Mouse (Mus musculus): ENCODE results near the gene Olfr206. TPM values are rescaled to one million over a fixed set of nuclear protein-coding genes. Genes with fewer than 3 reads are reported as not detected.
"Not testable (repeated sequence)": the region's sequence is repeated elsewhere in the genome, so short reads cannot be mapped to it uniquely, and the experiment has no call there.

The Olfr206 gene
- not detected in 2 replicates for polyA plus RNA-seq (2014; fragmentation: Nextera tagmentation; extraction: Ambion mirVana)

DNA sequence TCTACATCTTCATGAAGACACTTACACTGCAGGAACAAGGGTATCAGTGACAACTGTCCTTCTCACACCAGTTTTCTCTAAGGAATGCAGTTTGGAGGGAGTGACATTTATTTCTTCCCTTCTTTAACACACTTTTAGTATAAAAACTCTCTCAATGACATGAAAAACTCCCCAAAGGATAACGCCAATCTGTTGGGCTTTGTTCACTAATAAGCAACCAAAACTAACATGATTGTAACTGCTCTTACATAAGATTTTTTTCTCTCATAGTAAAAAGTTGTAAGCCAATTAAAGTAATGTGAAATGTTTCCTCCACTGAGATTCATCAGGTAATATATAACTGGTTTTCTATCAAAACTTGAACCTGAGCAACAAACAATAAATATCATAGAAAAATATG is at the start of gene Olfr206:
TSS of gene Olfr206 (minus strand) at position 101 of the 400 bp plus-strand sequence.
- DNase-seq (ENCODE audit: low spot score) (no peak), ATAC-seq (ENCODE audit: insufficient number of reproducible peaks, low FRiP score, low TSS enrichment, low read depth) (no peak)
- WGBS = 87% methylated on average over 1 of the region's 1 CpGs

DNA sequence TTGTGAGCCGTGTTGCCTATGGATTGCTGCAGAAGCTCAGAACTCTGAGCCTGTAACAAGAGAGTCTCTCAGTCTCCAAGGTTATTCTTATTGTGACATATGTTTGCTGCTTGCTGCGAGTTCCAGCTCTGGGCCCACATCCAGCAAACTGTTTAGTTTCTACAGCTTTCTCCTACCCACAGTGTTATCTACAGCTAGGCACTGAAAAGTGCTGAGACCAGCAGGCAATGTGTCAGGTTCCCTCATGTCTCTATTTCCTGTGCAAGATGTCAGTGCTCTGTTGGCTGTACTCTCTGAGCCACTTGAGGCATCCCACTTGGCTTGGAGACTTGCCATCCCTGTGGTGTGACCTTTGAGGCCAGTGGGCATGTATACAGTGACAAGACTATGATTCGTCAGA is 44.3 kb upstream of the Olfr206 start:
- H3K27ac ChIP-seq (replicated peaks; ENCODE audit: low read depth, low read length) = no peak overlapping the region
- ATAC-seq (ENCODE audit: insufficient number of reproducible peaks, low FRiP score, low TSS enrichment, low read depth) (no peak), DNase-seq (ENCODE audit: low spot score) (no peak)
- H3K9me3 ChIP-seq (ENCODE audit: control insufficient read depth, low read length) = no peaks in the 10 kb centered on the region
- no peak overlapping the region for H3K4me2 ChIP-seq (ENCODE audit: low read depth, severe bottlenecking)
- 83% methylated on average over 3 of the region's 3 CpGs for WGBS
- no peaks in the 10 kb centered on the region for H3K4me1 ChIP-seq (ENCODE audit: control insufficient read depth, insufficient read depth, low read length)
- H3K27me3 ChIP-seq (ENCODE audit: control insufficient read depth, insufficient read depth, low read length) = no peaks in the 10 kb centered on the region
- no peak overlapping the region for H3K4me3 ChIP-seq (ENCODE audit: low read depth, low read length)
- H3K9ac ChIP-seq (ENCODE audit: low read length) = no peak overlapping the region
- H3K36me3 ChIP-seq (ENCODE audit: control insufficient read depth, insufficient read depth, low read length) = no peaks in the 10 kb centered on the region

More for the DNA sequence above, at the start of gene Olfr206:
- H3K9me3 ChIP-seq (ENCODE audit: control insufficient read depth, low read length) = no peaks in the 10 kb centered on the region
- no peak within 1 kb of the TSS for H3K4me2 ChIP-seq (ENCODE audit: low read depth, severe bottlenecking)
- H3K36me3 ChIP-seq (ENCODE audit: control insufficient read depth, insufficient read depth, low read length) = no peaks in the 10 kb centered on the region
- H3K27ac ChIP-seq (replicated peaks; ENCODE audit: low read depth, low read length) = no peak within 1 kb of the TSS
- H3K4me3 ChIP-seq (ENCODE audit: low read depth, low read length) = no peak within 1 kb of the TSS
- H3K9ac ChIP-seq (ENCODE audit: low read length) = no peak within 1 kb of the TSS
- no peaks in the 10 kb centered on the region for H3K27me3 ChIP-seq (ENCODE audit: control insufficient read depth, insufficient read depth, low read length)
- no peaks in the 10 kb centered on the region for H3K4me1 ChIP-seq (ENCODE audit: control insufficient read depth, insufficient read depth, low read length)

DNA sequence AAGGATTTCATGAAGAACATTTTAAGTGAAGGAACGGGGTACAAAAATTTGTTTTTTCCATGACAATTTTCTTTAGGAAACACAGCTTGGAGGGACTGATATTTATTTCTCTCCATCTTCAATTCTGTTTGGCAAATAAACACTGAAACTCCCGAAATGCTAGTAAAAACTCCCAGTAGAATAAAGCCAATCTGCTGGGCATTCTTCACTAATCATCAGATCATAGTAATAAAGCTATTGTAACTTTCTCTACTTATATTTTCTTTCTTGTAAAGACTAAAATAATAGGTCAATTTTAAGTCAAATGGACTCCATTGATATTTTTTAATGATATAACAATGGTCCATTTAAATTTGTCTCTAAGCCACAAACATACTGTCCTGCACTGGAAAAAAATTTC is 14.8 kb upstream of the Olfr206 start, which contains the start of gene Olfr209:
TSS of gene Olfr209 (minus strand) at position 101 of the 400 bp plus-strand sequence.
- WGBS = 85% methylated on average over 2 of the region's 2 CpGs
- Histone ChIP-seq H3K9me3 (ENCODE audit: control insufficient read depth, low read length) (no peaks in the 10 kb centered on the region), H3K27ac (replicated peaks; ENCODE audit: low read depth, low read length) (no peak within 1 kb of the TSS), H3K4me1 (ENCODE audit: control insufficient read depth, insufficient read depth, low read length) (no peaks in the 10 kb centered on the region), H3K9ac (ENCODE audit: low read length) (no peak within 1 kb of the TSS), H3K27me3 (ENCODE audit: control insufficient read depth, insufficient read depth, low read length) (no peaks in the 10 kb centered on the region), H3K36me3 (ENCODE audit: control insufficient read depth, insufficient read depth, low read length) (no peaks in the 10 kb centered on the region), H3K4me2 (ENCODE audit: low read depth, severe bottlenecking) (no peak within 1 kb of the TSS), H3K4me3 (ENCODE audit: low read depth, low read length) (no peak within 1 kb of the TSS)
- DNase-seq (ENCODE audit: low spot score) = no peak
- ATAC-seq (ENCODE audit: insufficient number of reproducible peaks, low FRiP score, low TSS enrichment, low read depth) = no peak

DNA sequence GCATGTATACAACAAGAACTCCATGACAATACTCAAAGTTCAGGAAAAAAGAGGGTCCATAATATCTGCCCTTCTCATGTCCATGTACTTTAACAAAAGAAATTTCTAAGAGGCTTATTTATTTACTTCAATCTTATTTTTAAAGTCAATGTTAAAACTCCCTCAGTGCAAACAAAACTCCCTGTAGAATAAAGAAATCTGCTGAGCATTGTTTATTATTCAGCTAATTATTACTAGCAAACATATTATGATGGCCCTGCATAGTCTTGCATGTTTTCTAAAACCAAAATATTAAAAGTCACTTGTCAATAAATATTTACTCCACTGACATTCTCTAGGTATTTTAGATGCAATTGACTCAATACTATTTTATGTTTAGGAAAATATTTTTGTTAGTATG is 18.0 kb downstream of the Olfr206 start, which contains the start of gene Olfr205:
TSS of gene Olfr205 (minus strand) at position 101 of the 400 bp plus-strand sequence.
- no peaks in the 10 kb centered on the region for H3K9me3 ChIP-seq (ENCODE audit: control insufficient read depth, low read length)
- no peak within 1 kb of the TSS for H3K9ac ChIP-seq (ENCODE audit: low read length)
- no peak within 1 kb of the TSS for H3K4me3 ChIP-seq (ENCODE audit: low read depth, low read length)
- H3K27me3 ChIP-seq (ENCODE audit: control insufficient read depth, insufficient read depth, low read length) = no peaks in the 10 kb centered on the region
- H3K4me1 ChIP-seq (ENCODE audit: control insufficient read depth, insufficient read depth, low read length) = no peaks in the 10 kb centered on the region
- H3K4me2 ChIP-seq (ENCODE audit: low read depth, severe bottlenecking) = no peak within 1 kb of the TSS
- DNase-seq (ENCODE audit: low spot score) (no peak), ATAC-seq (ENCODE audit: insufficient number of reproducible peaks, low FRiP score, low TSS enrichment, low read depth) (no peak)
- no peaks in the 10 kb centered on the region for H3K36me3 ChIP-seq (ENCODE audit: control insufficient read depth, insufficient read depth, low read length)
- H3K27ac ChIP-seq (replicated peaks; ENCODE audit: low read depth, low read length) = no peak within 1 kb of the TSS

DNA sequence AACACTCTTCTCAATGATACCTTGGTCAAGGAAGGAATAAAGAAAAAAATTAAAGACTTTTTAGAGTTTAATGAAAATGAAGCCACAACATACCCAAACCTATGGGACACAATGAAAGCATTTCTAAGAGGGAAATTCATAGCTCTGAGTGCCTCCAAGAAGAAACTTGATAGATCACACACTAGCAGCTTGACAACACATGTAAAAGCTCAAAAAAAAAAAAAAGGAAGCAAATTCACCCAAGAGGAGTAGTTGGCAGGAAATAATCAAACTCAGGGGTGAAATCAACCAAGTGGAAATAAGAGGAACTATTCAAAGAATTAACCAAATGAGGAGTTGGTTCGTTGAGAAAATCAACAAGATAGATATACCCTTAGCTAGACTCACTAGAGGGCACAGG is 25.8 kb downstream of the Olfr206 start:
- not testable (repeated sequence) for H3K27me3 ChIP-seq (ENCODE audit: control insufficient read depth, insufficient read depth, low read length); H3K4me1 ChIP-seq (ENCODE audit: control insufficient read depth, insufficient read depth, low read length); H3K9me3 ChIP-seq (ENCODE audit: control insufficient read depth, low read length); H3K4me3 ChIP-seq (ENCODE audit: low read depth, low read length); H3K4me2 ChIP-seq (ENCODE audit: low read depth, severe bottlenecking); H3K36me3 ChIP-seq (ENCODE audit: control insufficient read depth, insufficient read depth, low read length); ATAC-seq (ENCODE audit: insufficient number of reproducible peaks, low FRiP score, low TSS enrichment, low read depth); H3K9ac ChIP-seq (ENCODE audit: low read length); H3K27ac ChIP-seq (replicated peaks; ENCODE audit: low read depth, low read length); DNase-seq (ENCODE audit: low spot score)
- WGBS = 69% methylated on average over 1 of the region's 1 CpGs

DNA sequence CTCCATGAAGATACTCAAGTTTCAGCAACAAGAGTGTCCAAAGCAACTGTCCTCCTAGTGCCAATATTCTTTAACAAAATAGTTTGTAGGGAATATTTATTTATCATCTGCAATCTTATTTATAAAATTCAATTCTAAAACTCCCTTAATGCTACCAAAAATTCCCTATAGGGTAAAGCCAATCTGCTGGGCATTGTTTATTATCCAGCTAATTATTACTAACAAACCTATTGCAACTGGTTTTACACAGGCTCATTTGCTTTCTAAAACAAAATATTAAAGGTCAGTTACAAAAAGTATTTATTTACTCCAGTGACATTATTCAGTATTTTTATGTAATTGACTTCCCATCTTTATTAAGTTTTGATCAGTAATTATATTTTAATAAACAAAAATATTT is 30.9 kb downstream of the Olfr206 start, which contains the start of gene Olfr204:
TSS of gene Olfr204 (minus strand) at position 101 of the 400 bp plus-strand sequence.
- Histone ChIP-seq H3K27ac (replicated peaks; ENCODE audit: low read depth, low read length) (no peak within 1 kb of the TSS), H3K27me3 (ENCODE audit: control insufficient read depth, insufficient read depth, low read length) (no peaks in the 10 kb centered on the region), H3K4me3 (ENCODE audit: low read depth, low read length) (no peak within 1 kb of the TSS), H3K4me2 (ENCODE audit: low read depth, severe bottlenecking) (no peak within 1 kb of the TSS), H3K36me3 (ENCODE audit: control insufficient read depth, insufficient read depth, low read length) (no peaks in the 10 kb centered on the region), H3K9ac (ENCODE audit: low read length) (no peak within 1 kb of the TSS), H3K9me3 (ENCODE audit: control insufficient read depth, low read length) (no peaks in the 10 kb centered on the region), H3K4me1 (ENCODE audit: control insufficient read depth, insufficient read depth, low read length) (no peaks in the 10 kb centered on the region)
- no peak for ATAC-seq (ENCODE audit: insufficient number of reproducible peaks, low FRiP score, low TSS enrichment, low read depth)
- DNase-seq (ENCODE audit: low spot score) = no peak

DNA sequence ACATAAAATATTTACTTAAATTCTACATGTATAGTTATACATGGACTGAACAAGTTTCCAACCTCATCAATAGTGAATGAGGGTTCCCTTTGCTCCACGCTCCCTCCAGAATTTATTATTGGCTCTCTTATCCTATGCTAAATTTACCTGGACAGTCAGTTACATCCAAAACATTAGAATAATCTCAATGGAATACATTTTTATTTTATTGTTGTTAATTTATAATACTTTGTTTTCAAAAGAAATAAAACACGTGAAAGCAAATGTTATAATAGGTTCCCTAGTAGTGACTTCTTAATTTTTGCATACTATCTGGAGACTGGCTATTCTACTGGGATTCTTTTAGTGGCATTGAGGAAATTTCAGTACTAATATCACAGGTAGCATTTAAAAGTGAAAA is 50.5 kb downstream of the Olfr206 start, which contains the start of gene Olfr203:
TSS of gene Olfr203 (plus strand) at position 301 of the 400 bp plus-strand sequence.
- Histone ChIP-seq H3K27ac (replicated peaks; ENCODE audit: low read depth, low read length) (no peak within 1 kb of the TSS), H3K9me3 (ENCODE audit: control insufficient read depth, low read length) (no peaks in the 10 kb centered on the region), H3K36me3 (ENCODE audit: control insufficient read depth, insufficient read depth, low read length) (no peaks in the 10 kb centered on the region), H3K9ac (ENCODE audit: low read length) (no peak within 1 kb of the TSS), H3K4me2 (ENCODE audit: low read depth, severe bottlenecking) (no peak within 1 kb of the TSS), H3K4me1 (ENCODE audit: control insufficient read depth, insufficient read depth, low read length) (no peaks in the 10 kb centered on the region), H3K27me3 (ENCODE audit: control insufficient read depth, insufficient read depth, low read length) (no peaks in the 10 kb centered on the region), H3K4me3 (ENCODE audit: low read depth, low read length) (no peak within 1 kb of the TSS)
- no peak for DNase-seq (ENCODE audit: low spot score)
- ATAC-seq (ENCODE audit: insufficient number of reproducible peaks, low FRiP score, low TSS enrichment, low read depth) = no peak
- WGBS = 85% methylated on average over 2 of the region's 2 CpGs

Other genes with a start within 250 kb of the Olfr206 start
- gene Olfr193, start 237.4 kb downstream of the Olfr206 start, polyA plus RNA-seq (2014; fragmentation: Nextera tagmentation; extraction: Ambion mirVana) = not detected in 2 replicates
- not detected in 2 replicates for gene Olfr194, start 228.2 kb downstream of the Olfr206 start, polyA plus RNA-seq (2014; fragmentation: Nextera tagmentation; extraction: Ambion mirVana)
- gene Olfr195, start 202.2 kb downstream of the Olfr206 start, polyA plus RNA-seq (2014; fragmentation: Nextera tagmentation; extraction: Ambion mirVana) = not detected in 2 replicates
- gene Olfr196, start 178.8 kb downstream of the Olfr206 start, polyA plus RNA-seq (2014; fragmentation: Nextera tagmentation; extraction: Ambion mirVana) = not detected in 2 replicates
- not detected in 2 replicates for gene Olfr198, start 145.7 kb downstream of the Olfr206 start, polyA plus RNA-seq (2014; fragmentation: Nextera tagmentation; extraction: Ambion mirVana)
- not detected in 2 replicates for gene Olfr199, start 129.5 kb downstream of the Olfr206 start, polyA plus RNA-seq (2014; fragmentation: Nextera tagmentation; extraction: Ambion mirVana)
- not detected in 2 replicates for gene Olfr201, start 76.6 kb downstream of the Olfr206 start, polyA plus RNA-seq (2014; fragmentation: Nextera tagmentation; extraction: Ambion mirVana)
- not detected in 2 replicates for gene Olfr202, start 62.5 kb downstream of the Olfr206 start, polyA plus RNA-seq (2014; fragmentation: Nextera tagmentation; extraction: Ambion mirVana)
- not detected in 2 replicates for gene Olfr203, start 50.4 kb downstream of the Olfr206 start, polyA plus RNA-seq (2014; fragmentation: Nextera tagmentation; extraction: Ambion mirVana)
- gene Olfr204, start 31.0 kb downstream of the Olfr206 start, polyA plus RNA-seq (2014; fragmentation: Nextera tagmentation; extraction: Ambion mirVana) = not detected in 2 replicates
- not detected in 2 replicates for gene Olfr205, start 18.1 kb downstream of the Olfr206 start, polyA plus RNA-seq (2014; fragmentation: Nextera tagmentation; extraction: Ambion mirVana)
- not detected in 2 replicates for gene Olfr209, start 14.7 kb upstream of the Olfr206 start, polyA plus RNA-seq (2014; fragmentation: Nextera tagmentation; extraction: Ambion mirVana)
- 0.07 and 0.12 TPM in 2 replicates for gene Gabrr3, start 58.1 kb upstream of the Olfr206 start, polyA plus RNA-seq (2014; fragmentation: Nextera tagmentation; extraction: Ambion mirVana)
- 31.2 and 34.9 TPM in 2 replicates for gene Riox2, start 122.5 kb upstream of the Olfr206 start, polyA plus RNA-seq (2014; fragmentation: Nextera tagmentation; extraction: Ambion mirVana)

Measured in limb, embryonic 11.5 days (tissue).